Mouse (Mus musculus) naive thymus-derived CD4-positive, alpha-beta T cell, adult 2 months (primary cell): ENCODE data around the gene Thtpa.
A peak's percentile ranks its signal among the peaks of the same experiment; 100 is the strongest.

Experiments used
- DNase-seq: peaks from one replicate; pipeline ENCODE4 v3.0.0-alpha.2; 2011; ENCODE audit warnings: low read depth

Thtpa gene

GRCm38 (mm10) chr14:55105836-55106809 is 11.5 kb downstream of the Thtpa start, which contains the start of gene Ap1g2:
Ap1g2 (minus strand) TSS chr14:55106593.
- peak; percentile 90 for DNase-seq

DNA sequence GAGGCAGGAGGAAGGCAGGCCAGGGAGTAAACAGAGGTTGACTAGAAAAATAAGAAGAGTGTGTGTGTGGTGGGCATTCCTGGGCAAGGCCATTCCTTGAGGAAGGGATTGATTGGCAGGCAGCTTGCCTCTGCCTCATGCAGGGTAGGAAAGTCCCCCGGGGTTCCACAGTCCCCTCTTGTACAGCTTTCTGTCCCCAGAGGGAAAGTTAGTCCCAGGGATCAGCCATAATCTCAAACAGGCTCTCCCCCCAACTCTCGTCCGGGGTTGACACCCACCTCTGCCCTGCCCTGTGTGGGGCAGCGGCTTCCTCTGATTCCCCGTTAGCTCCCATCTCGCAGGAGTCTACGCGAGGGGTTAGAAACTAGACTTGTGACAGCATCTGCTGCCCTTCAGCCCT is 12.4 kb downstream of the Thtpa start:
- DNase-seq, result no peak

DNA sequence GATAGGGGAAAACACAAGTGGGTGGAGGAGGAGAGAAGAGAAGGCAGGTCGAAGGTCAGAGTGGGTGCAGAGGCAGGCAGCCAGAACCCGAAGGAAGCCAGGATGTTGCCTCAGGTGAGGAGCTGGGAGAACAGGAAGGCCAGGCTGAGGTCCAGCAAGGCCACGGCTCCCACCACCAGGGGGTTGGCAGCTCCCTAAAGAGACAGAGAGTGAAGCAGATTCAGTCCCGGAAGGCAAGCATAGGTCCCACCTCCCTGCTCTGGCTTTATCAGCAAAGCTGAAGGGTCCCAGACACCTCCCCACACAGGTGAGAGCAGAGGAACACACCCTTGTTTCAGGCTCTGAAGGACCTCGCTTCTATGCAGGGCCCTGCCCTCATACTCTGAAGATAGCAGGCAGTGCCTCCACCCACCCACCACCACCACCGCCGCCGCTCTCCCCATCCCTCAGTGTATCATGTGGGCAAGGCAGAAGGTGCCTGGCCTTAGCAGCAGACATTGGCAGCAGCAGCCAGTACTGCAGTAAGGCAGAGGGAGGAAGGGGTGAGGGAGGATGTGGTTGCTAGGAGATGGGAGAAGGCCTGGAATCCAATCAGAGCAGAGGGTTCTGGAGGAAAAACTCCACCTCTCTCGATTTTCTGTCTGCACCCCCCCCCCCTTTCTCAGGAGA is 13.8 kb downstream of the Thtpa start:
- DNase-seq, result no peak

DNA sequence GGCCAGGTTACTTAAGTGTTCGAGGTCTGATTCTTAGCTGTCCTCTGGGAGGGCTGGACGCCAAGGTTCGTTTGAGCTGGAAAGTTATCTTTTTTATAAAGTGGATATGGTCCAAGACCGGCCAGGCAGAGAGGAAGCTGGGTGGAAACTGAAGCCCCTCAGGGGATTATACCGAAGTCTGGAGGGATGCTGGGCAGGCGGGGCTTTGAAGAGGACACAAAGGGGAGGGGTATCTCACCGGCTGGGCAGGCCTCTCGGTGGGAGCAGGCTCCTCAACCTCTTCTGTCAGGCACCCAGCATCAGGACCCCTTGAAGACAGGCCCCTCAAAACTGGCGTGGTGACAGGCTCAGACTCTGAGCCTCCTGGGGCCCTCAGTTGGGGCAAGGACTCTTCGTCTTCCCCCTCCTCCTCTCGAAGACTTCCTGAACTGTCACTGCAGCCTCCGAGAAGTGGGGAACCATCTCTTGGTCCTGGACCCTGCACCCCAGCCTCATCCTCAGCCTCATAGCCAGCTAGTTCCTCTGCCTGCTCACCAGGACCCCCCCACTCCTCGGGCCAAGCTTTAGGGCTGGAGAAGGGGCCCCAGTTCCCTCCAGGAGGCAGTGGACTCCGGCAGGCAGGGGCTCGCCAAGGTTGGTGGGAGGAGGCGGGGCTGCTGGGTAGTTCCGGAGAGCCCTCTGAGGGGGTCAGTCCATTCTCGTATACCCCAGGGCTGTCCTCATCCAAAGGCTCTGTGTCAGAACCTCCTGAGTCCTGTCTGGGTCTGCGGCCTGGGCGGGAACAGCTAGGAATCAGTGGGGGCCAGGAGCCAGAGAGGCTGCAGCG is 14.7 kb downstream of the Thtpa start:
- no peak for DNase-seq

DNA sequence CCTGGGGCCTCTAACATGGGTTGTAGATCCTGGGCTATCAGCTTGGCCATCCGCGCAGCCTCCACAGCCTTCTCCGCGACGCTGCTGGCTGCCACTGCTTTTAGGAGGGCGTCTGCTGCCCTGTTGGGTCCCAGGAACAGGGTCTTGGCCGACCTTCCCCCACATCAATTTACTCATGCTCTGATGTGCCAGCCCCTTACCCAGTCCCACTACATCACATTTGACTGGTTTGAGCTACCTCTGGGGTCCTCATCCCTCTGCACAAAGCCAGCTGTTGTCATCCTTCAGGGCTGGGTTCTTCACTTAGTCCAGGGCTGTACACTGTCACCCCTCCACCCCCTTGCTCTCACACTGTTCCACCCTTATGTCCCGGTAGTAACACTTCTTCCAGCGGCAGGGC is 15.5 kb downstream of the Thtpa start:
- DNase-seq, result no peak

DNA sequence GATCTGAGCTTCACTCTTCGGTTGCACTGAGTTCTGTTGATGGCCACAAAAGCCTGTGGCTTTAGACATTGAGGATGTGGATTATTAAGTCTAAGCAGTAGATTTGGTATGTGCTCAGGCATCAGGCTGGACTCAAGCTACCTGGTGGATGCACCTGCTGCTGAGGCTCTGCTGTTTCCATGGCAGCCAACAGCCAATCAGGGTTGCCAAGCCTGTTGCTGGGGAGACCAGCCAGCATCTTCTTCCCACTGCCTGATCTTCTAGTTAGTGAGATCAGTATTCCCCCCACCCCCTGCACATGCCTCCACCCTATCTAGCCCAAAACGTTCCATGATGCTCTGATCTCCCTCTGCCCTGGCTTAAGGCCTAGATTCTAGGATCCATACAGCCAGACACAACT is 17.1 kb downstream of the Thtpa start:
- no peak for DNase-seq

- no peak for DNase-seq
Observed at GRCm38 (mm10) chr14:55113351-55113974, 18.9 kb downstream of the Thtpa start.

DNA sequence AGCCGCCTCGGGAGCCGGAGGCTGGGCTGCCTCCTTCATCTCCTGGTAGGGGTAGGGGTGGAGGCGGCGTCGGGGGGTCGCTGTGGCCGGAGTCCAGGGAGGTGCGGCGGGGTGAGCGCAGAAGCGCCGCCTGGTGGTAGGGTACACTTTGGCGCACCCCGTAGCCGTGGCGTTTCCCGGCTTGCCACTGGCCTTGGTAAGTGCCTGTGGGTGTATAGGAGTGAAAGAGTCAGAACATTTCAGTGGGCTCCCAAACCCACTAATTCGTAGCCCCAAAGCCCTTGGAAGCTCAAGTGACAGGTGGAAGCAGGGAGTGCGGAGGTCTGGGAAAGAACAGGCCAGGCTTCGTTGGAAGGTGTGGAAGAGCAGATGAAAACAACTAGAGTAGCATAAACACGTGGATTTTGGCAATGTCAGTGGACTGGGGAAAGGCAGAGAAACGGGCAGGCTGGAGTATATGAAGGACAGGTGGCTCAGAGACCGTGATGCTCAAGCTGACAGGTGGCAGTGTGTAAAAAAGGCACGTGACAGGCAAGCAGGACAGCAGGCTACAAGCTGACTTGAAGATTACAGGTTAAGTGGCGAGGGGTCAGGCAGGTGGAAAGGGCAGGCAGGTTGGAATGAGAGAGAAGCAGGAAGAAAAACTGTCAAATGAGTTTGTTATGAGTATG is 19.5 kb downstream of the Thtpa start:
- peak; percentile 51 for DNase-seq

DNA sequence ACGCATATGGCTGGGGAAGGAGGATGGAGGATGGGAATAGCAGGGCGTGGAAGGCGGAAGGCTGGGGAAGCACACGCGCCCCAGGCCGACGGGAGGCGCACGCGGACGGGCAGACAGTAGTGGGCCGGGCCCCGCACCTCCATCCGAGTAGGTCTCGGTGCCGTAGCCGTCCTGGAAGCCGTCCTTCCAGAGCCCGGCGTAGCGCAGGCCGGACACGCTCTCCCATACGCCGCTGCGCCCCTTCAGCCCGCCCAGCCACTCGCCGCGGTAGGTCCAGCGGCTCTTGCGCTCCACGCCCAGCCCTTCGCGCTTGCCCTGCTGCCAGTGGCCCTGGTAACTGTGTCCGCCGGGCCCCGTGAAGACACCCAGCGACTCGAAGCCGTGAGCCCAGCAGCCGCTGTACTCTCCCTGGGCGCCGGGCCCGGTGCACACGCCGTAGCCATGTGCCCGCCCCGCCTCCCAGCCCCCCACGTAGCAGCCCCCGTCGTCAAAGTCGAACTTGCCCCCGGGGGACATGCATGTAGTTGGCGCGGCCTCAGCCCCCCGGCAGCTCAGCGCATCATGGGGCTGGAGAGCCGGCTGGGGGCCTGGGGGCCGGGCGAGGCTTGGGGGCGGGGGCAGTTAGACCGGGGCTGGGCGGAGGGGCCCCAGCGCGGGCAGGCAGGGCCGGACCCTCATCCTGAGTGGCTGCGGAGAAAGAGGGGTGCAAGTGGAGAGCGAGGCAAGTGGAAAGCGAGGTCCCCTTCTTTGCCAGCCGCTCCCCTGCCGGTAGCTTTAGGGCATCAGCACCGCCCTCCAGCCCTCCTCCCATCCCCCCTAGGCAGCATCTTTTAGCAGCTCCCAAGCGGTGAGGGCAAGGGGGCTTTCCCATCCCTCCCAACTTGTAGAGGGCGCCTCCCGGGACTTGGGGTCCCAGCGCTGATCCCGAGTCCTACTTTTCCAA is 20.4 kb downstream of the Thtpa start:
- peak; percentile 37 for DNase-seq

- no peak for DNase-seq
Observed at GRCm38 (mm10) chr14:55115846-55116245, 21.3 kb downstream of the Thtpa start.

- DNase-seq, result no peak
Observed at GRCm38 (mm10) chr14:55116425-55117200, 22.0 kb downstream of the Thtpa start, which contains the start of gene Jph4. Jph4 (minus strand) TSS chr14:55116935.

DNA sequence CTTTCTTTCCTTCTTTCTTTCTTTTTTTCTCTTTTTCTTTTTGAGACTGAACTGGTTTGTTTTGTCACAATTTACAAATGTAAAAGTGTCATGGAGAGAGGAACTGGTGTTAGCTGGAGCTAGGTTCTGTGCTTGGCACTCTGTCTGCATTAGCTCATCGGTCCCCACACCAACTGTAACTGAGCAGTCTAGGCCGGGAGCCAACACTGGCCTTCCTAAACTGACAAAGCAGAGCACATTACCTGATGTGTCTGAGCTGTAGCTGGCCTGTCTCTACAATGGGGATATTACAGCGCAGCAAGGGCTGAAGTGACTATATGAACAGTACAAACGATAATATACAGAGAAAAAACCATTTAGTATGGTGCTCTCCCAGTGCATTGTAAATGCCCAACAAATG is 24.3 kb downstream of the Thtpa start:
- DNase-seq, result no peak

- DNase-seq, result peak; percentile 18
Observed at GRCm38 (mm10) chr14:55119421-55120134, 25.0 kb downstream of the Thtpa start.

- DNase-seq, result no peak
Observed at GRCm38 (mm10) chr14:55121947-55122346, 27.4 kb downstream of the Thtpa start.

DNA sequence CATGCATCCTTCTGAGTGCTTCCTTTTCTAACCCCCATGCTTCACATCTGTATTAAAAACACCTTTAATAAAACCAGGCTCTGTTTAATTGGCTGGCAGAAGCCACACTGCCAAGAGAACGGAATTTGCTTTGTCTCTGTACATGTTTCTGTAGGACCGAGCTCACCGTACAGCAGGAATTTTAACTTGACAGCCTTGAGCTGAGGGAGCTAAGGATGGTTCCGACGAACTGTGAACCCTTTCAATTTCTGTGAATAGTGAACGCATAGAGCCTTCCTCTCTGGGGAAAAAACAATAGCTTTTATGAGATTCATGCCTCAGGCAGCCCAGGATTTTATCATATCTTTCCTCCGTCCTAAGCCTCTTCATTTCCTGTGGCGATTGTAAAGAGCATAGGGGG is 27.8 kb downstream of the Thtpa start:
- DNase-seq, result no peak

- DNase-seq, result no peak
Observed at GRCm38 (mm10) chr14:55125711-55126110, 31.1 kb downstream of the Thtpa start.

- DNase-seq, result no peak
Observed at GRCm38 (mm10) chr14:55126521-55126920, 31.9 kb downstream of the Thtpa start.

DNA sequence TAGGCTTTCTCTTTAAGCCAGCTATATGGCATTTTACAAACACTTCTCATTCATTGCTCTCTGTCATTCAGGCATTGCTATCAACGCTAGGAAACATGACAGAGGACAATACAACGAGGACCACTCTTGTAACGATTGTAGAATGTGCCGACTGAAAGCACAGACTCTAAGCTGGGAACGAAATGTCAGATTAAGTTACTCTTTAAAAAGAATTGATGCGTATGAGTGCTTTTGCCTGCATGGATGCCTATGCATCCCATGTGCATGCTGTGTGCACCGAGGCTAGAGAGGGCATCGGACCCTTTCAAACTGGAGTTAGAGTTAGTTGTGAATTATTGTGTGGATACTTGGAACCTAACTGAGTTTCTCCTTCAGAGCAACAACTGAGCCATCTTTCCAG is 41.1 kb downstream of the Thtpa start:
- no peak for DNase-seq

- no peak for DNase-seq
Observed at GRCm38 (mm10) chr14:55139313-55139712, 44.7 kb downstream of the Thtpa start.
